Mouse (Mus musculus) regulatory T cell (primary cell): ENCODE measurements around the gene Ikzf4.
"Not testable (repeated sequence)": the region's sequence is repeated elsewhere in the genome, so short reads cannot be mapped to it uniquely, and the experiment has no call there.

Experiments used
- in situ Hi-C: fragments of 300-600 bp; cut with MboI, MseI; formaldehyde crosslinking; loops from one replicate; pipeline ENCODE4 v1.15.1; 2025; ENCODE audit warnings: high pct_unique_total_duplicates

The Ikzf4 gene

GRCm38 (mm10) chr10:128640891-128641290, 4.9 kb downstream of the Ikzf4 start:
- in situ Hi-C loops = no loop called here

DNA sequence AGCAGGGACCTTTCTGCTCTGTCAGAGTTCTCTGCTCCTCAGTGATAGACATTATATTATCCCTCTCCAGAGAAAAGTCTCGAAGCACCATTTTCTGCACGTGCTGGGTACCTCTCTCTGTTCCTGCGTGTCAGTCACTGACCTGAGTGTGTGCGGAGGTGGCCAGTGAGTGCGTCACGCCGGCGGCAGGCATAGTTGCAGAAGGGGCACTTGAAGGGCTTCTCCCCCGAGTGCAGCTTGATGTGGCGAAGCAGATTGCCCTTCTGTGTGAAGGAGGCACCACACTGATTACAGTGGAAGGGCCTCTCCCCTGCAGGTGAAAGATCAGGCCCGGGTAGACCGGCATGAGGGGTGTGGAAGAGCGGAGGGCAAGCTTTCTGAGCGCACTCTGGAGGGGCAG, 5.8 kb downstream of the Ikzf4 start:
- in situ Hi-C loops = no loop called here

DNA sequence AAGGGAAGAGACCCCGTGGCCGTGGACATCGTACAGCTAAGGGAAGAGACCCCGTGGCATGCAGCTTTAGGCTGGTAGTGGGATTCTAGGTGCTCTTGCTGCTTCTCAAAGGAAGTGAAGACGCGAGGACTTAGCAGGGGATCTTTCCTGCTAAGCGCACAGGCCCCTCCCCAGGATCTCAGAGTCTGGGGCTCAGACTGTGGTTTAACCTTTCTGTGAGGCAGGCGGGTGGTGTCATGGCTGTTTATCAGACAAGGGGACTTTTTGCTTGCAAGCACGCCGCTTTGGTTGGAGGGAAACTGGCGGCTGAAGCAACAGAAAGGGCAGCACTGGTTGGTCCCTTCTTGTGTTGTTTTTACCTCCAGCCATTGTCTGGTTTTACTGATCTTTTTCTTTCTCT, 8.8 kb downstream of the Ikzf4 start:
- in situ Hi-C loops = no loop called here

DNA sequence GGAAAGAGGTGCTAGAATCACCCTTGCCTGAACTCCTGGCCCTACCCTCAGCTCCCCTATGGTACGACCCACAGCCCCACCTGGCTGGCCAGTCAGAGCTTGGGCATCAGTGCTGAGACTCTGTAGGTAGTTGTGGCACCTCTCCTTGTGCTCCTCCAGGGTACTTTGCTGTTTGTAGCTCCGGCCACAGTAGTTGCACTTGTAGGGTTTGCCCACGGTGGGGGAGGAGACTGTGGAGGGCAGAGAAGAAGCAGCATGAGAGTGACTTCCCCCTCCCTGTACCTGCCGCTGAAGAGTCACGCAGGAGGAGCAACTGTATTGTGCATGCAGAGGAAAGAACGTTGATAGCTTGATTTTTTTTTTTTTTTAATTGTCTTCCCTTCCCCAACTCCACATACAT, 9.2 kb downstream of the Ikzf4 start:
- in situ Hi-C loops = no loop called here

GRCm38 (mm10) chr10:128635697-128636096, 10.1 kb downstream of the Ikzf4 start:
- in situ Hi-C loops = no loop called here

DNA sequence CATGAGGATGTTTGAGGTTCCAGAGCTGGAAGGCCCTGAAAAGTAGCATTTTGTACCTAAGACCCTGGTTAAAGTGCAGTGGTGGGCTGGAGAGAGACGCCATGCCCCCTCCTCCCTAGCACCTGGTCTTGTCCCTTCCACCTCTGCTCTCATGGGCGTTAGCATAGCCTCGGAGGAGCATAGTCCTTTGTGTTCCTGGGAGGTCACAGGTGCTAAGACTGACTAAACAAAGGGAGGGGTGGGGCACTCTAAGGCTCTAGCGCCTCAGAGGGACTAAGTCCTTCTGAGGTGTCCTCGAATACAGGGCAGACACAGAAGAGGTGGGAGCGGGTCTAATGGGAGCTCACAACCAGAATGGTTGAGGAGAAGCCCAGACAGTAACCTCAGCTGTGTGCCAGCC, 14.2 kb downstream of the Ikzf4 start:
- in situ Hi-C loops = no loop called here

DNA sequence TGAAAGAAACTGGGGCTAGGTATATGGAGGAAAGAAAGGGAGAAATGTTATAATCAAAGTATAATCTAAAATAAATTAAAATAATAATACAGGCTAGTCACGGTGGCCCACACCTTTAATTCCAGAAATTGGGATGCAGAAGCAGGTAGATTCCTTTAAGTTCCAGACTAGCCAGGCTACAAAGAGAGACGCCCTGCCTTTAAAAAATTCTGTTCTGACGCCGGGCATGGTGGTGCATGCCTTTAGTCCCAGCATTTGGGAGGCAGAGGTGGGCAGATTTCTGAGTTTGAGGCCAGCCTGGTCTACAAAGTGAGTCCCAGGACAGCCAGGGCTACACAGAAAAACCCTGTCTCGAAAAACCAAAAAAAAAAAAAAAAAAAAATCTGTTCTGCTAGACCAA, 15.5 kb downstream of the Ikzf4 start:
- in situ Hi-C loops = not testable (repeated sequence)

DNA sequence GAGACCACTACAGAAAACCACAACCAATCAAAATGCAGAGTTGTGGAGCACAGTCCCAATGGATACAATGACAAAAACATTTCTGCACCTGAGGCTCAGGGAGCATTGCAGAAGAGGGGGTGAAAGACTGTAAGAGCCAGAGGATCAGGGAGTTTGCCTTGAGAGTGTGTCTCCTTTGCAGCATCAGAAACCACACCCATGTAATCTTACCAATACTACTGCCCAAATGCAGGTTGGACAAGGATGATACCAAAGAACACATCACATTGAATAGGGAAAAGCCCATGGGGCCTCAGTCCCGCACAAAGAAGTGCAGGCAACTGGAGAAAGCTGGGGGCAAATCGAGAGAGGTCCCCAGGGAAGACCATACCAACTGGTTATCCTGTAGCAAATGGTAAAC, 16.0 kb downstream of the Ikzf4 start:
- in situ Hi-C loops = loop anchor here (5.0 kb wide), 1 partner anchor 43 kb away; the partner anchor contains the start of gene Suox

GRCm38 (mm10) chr10:128627398-128628317, 18.1 kb downstream of the Ikzf4 start:
- in situ Hi-C loops = loop anchor here (5.0 kb wide), 1 partner anchor 45 kb away; the partner anchor contains the start of gene Suox

GRCm38 (mm10) chr10:128626311-128627310, 19.2 kb downstream of the Ikzf4 start, which contains the start of gene Rps26:
Gene Rps26, minus strand, starts transcription at chr10:128626747.
- in situ Hi-C loops = loop anchor here (5.0 kb wide), 1 partner anchor 46 kb away; the partner anchor contains the start of gene Suox

- in situ Hi-C loops = loop anchor here (5.0 kb wide), 1 partner anchor 47 kb away; the partner anchor contains the start of gene Suox
Observed at GRCm38 (mm10) chr10:128625287-128625894, 20.4 kb downstream of the Ikzf4 start.

DNA sequence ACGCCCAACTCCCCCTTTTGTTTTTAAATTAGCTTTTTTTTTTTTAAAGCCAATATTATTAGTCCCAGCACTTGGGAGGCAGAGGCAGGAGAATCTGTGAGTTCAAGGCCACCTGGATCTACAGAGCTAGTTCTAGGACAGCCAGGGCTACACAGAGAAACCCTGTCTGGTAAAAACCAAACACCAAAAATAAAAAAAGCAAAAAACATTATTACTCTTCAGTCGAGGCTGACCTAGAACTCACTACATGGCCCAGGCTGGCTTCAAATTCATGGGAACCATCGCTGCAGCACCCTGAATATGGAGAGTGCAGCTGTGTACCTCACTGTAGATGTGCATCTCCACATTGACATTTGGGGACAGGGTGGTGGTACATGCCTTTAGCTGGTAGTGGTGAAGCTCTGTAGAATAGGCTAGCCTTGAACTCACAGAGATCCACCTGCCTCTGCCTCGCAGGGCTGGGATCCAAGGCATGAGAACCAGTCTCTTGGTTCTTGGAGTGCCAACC, 22.6 kb downstream of the Ikzf4 start:
- in situ Hi-C loops = loop anchor here (5.0 kb wide), 1 partner anchor 1306 kb away; no protein-coding TSS in a partner anchor

DNA sequence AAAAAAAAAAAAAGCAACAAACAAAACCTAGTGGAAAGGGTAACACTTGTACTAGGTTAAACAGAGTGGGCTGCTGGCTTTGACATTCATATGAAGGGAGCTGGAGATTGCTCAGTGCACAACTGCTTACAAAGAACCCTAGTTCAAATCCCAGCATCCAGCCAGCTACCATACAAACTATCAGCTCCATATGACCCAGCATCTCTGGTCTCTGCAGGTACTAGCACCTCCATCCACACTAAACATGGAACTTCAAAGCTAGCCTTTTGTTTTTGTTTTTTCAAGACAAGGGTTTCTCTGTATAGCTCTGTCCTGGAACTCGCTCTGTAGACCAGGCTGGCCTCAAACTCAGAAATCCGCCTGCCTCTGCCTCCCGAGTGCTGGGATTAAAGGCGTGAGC, 23.1 kb downstream of the Ikzf4 start:
- in situ Hi-C loops = loop anchor here (5.0 kb wide), 1 partner anchor 1305 kb away; no protein-coding TSS in a partner anchor

DNA sequence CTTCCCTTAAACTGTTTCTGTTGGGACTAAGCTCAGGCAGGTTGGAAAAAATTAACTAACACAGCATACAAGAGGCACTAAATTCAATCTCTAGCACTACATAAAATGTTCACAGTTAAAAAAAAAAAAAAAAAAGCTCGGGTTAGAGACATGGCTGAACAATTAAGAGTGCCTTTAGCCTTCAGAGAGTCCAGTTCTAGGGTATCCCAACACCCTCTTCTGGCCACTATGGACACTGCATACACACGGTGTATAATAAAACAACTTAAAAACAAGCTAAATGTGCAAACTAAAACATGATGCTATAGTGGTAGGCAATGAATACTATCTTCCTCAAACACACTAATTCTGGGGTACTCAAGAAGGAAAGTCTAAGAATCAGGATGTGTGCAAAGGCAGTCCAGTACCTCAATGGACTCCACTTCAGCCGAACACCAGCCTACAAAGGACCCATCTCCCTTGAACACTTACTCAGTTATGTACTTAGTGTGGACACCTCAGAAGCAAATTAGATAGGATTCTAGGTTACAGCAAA, 23.7 kb downstream of the Ikzf4 start:
- in situ Hi-C loops = loop anchor here (5.0 kb wide), 1 partner anchor 1305 kb away; no protein-coding TSS in a partner anchor

DNA sequence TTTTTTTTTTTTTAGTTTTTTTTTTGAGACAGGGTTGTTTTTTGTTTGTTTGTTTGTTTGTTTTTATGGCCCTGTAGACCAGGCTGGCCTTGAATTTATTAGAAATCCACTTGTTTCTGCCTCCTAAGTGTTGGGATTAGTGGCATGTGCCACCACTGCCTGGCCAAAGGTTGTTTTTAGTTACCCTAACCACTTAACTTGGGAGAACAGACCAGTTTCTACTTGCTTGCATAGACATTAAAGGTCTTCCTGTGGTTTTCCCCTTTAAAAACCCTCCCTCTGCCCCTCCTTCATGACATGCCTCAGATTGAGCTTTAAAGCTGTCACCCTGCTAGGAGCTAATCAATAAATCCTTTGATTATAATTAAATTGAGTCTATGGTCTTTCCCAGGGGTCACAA, 25.6 kb downstream of the Ikzf4 start:
- in situ Hi-C loops = loop anchor here (5.0 kb wide), 1 partner anchor 1303 kb away; no protein-coding TSS in a partner anchor

DNA sequence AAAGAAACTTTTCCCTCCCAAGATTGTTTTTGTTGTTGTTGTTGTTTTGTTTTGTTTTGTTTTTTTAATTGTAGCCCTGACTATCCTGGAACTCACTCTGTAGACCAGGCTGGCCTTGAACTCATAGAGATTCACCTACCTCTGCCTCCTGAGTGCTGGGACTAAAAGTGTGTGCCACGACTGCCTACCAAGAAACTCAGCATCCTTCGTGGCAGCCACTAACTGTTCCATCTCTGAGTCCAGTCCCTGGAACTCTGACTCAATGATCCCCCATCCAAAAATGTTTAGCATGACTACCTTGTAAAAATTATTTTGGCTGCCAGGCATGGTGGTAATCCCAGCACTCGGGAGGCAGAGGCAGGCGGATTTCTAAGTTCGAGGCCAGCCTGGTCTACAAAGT, 26.6 kb downstream of the Ikzf4 start:
- in situ Hi-C loops = not testable (repeated sequence)

- in situ Hi-C loops = no loop called here
Observed at GRCm38 (mm10) chr10:128618570-128618969, 27.2 kb downstream of the Ikzf4 start.

DNA sequence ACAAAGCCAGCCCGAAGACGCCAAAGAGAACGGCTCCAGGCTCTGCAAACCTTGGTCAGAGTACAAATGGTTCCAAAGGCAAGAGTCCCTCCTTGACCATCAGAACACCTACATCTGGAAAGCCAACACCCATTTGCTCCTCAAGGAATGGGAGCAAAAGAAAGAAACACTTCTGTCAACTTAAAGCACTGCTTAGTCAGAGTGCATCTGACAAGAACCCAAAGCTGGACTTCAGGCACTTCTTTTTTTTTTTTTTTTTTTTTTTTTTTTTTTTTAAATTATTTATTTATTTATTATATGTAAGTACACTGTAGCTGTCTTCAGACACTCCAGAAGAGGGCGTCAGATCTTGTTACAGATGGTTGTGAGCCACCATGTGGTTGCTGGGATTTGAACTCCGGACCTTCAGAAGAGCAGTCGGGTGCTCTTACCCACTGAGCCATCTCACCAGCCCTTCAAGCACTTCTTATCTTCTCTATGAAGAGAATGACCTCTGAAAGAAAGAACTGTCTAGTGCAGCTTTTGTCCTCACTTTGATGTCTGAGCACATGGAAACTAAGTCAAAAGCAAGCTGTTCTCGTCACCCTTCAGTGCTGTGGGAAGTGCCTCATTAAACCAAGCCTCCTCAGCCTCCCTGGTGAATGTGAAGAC, 29.9 kb downstream of the Ikzf4 start:
- in situ Hi-C loops = not testable (repeated sequence)

DNA sequence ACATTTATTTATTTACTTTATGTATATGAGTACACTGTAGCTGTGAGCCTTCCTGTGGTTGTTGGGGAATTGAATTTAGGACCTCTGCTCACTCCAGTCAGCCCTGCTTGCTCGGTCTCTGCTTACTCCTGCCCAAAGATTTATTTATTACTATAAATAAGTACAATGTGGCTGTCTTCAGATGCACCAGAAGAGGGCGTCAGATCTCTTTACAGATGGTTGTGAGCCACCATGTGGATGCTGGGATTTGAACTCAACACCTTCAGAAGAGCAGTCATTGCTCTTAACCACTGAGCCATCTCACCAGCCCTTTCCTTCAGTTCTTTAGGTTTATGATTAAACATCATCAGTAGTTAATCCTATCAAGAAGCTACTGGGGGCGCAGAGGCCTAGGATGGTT, 30.9 kb downstream of the Ikzf4 start:
- in situ Hi-C loops = no loop called here

DNA sequence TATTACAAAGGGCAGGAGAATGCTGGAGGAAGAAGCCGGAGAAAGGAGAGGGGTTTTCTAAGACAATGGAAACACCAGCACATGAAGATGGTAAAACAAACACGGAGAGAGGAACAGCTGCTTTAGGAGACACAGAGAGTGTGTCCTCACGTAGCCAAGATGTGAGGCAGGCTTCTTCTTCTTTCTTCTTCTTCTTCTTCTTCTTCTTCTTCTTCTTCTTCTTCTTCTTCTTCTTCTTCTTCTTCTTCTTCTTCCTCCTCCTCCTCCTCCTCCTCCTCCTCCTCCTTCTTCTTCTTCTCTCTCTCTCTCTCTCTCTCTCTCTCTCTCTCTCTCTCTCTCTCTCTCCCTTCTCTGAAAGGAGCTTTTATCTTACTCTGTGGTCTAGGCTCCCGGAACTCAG, 32.0 kb downstream of the Ikzf4 start:
- in situ Hi-C loops = not testable (repeated sequence)
